Mouse (Mus musculus) limb, embryonic 11.5 days (tissue): ENCODE measurements at regions not wholly inside any gene's neighbourhood (a gene's known extent, or its start where the extent isn't known, plus 50 kb on each side); places are given as distances from the start of the nearest gene placed in this dataset.

ENCODE experiments used
- ATAC-seq: fragments of 200-750 bp; cut with Nextera tagmentation; 2 replicates; pipeline ENCODE4 v1.8.0; 2017; ENCODE audit warnings: low read depth; ENCODE audit not compliant: insufficient number of reproducible peaks, low FRiP score, low TSS enrichment
- DNase-seq: peaks from one replicate; pipeline ENCODE4 v3.0.0-alpha.2; 2015; ENCODE audit warnings: low spot score
- H3K27ac ChIP-seq: fragments of 300-500 bp; sonication (generic); replicated peaks from 2 replicates; pipeline ENCODE4 v1.5.1; 2014; ENCODE audit warnings: low read depth, mild to moderate bottlenecking, low read length
- H3K27me3 ChIP-seq: fragments of 300-500 bp; sonication (generic); 2 replicates; pipeline ENCODE4 v1.6.1; 2014; ENCODE audit warnings: mild to moderate bottlenecking, low read length, mixed read lengths; ENCODE audit not compliant: control insufficient read depth, insufficient read depth
- H3K36me3 ChIP-seq: fragments of 300-500 bp; sonication (generic); 2 replicates; pipeline ENCODE4 v1.6.1; 2014; ENCODE audit warnings: mild to moderate bottlenecking, low read length, moderate library complexity, mixed read lengths; ENCODE audit not compliant: control insufficient read depth, insufficient read depth
- H3K4me1 ChIP-seq: fragments of 300-500 bp; sonication (generic); 2 replicates; pipeline ENCODE4 v1.6.1; 2014; ENCODE audit warnings: low read length, mixed read lengths; ENCODE audit not compliant: control insufficient read depth, insufficient read depth
- H3K4me2 ChIP-seq: fragments of 300-500 bp; sonication (generic); 2 replicates; pipeline ENCODE4 v1.6.1; 2014; ENCODE audit warnings: low read depth, mild to moderate bottlenecking, moderate library complexity; ENCODE audit not compliant: severe bottlenecking
- H3K4me3 ChIP-seq: fragments of 300-500 bp; sonication (generic); 2 replicates; pipeline ENCODE4 v1.5.1; 2014; ENCODE audit warnings: low read depth, low read length
- H3K9ac ChIP-seq: fragments of 300-500 bp; sonication (generic); 2 replicates; pipeline ENCODE4 v1.6.1; 2014; ENCODE audit warnings: mild to moderate bottlenecking, low read length
- H3K9me3 ChIP-seq: fragments of 300-500 bp; sonication (generic); 2 replicates; pipeline ENCODE4 v1.6.1; 2016; ENCODE audit warnings: low read length; ENCODE audit not compliant: control insufficient read depth
- WGBS: fragments of 180-500 bp; shearing (Covaris S2); extraction: QIAGEN DNeasy Blood & Tissue Kit; methylation state at CpG from one replicate; pipeline ENCODE4 v1.1.7; 2014; 5-methylcytosine and 5-hydroxymethylcytosine counted together

GRCm38 (mm10) chr19:14742361-14742760 lies 144.5 kb upstream of the Tle4 start:
- Histone ChIP-seq H3K4me3 (no peak overlapping the region), H3K9me3 (no peaks in the 10 kb centered on the region), H3K4me2 (no peak overlapping the region), H3K9ac (no peak overlapping the region), H3K27ac (no peak overlapping the region), H3K36me3 (no peaks in the 10 kb centered on the region), H3K27me3 (no peaks in the 10 kb centered on the region), H3K4me1 (no peaks in the 10 kb centered on the region)
- no peak for DNase-seq
- WGBS, result 92% methylated on average over 3 of the region's 3 CpGs
- ATAC-seq, result no peak

GRCm38 (mm10) chr19:14740936-14741335 lies 143.1 kb upstream of the Tle4 start:
- 86% methylated on average over 1 of the region's 1 CpGs for WGBS
- DNase-seq, result no peak
- Histone ChIP-seq H3K9ac (no peak overlapping the region), H3K27me3 (no peaks in the 10 kb centered on the region), H3K27ac (no peak overlapping the region), H3K9me3 (no peaks in the 10 kb centered on the region), H3K4me3 (no peak overlapping the region), H3K4me1 (no peaks in the 10 kb centered on the region), H3K4me2 (no peak overlapping the region), H3K36me3 (no peaks in the 10 kb centered on the region)
- ATAC-seq, result no peak

GRCm38 (mm10) chr19:14740139-14740538 lies 142.3 kb upstream of the Tle4 start:
- Histone ChIP-seq H3K27ac (no peak overlapping the region), H3K4me3 (no peak overlapping the region), H3K36me3 (no peaks in the 10 kb centered on the region), H3K4me2 (no peak overlapping the region), H3K9me3 (no peaks in the 10 kb centered on the region), H3K9ac (no peak overlapping the region), H3K27me3 (no peaks in the 10 kb centered on the region), H3K4me1 (no peaks in the 10 kb centered on the region)
- 97% methylated on average over 1 of the region's 1 CpGs for WGBS
- no peak for ATAC-seq
- DNase-seq, result no peak

- Histone ChIP-seq H3K4me1 (no peaks in the 10 kb centered on the region), H3K4me3 (no peak overlapping the region), H3K9me3 (no peaks in the 10 kb centered on the region), H3K36me3 (no peaks in the 10 kb centered on the region), H3K27me3 (no peaks in the 10 kb centered on the region), H3K9ac (no peak overlapping the region), H3K4me2 (no peak overlapping the region), H3K27ac (no peak overlapping the region)
- ATAC-seq (no peak), DNase-seq (no peak)
- WGBS, result 78% methylated on average over 1 of the region's 1 CpGs
Measured at GRCm38 (mm10) chr19:14736514-14736913, 138.7 kb upstream of the Tle4 start.

- Histone ChIP-seq H3K4me3 (no peak overlapping the region), H3K27me3 (no peaks in the 10 kb centered on the region), H3K36me3 (no peaks in the 10 kb centered on the region), H3K4me1 (no peaks in the 10 kb centered on the region), H3K9me3 (no peaks in the 10 kb centered on the region), H3K4me2 (no peak overlapping the region), H3K27ac (no peak overlapping the region), H3K9ac (no peak overlapping the region)
- DNase-seq (no peak), ATAC-seq (no peak)
- WGBS, result 3% methylated on average over 3 of the region's 3 CpGs
Measured at GRCm38 (mm10) chr19:14725329-14725728, 127.5 kb upstream of the Tle4 start.

GRCm38 (mm10) chr19:14724637-14725036 lies 126.8 kb upstream of the Tle4 start:
- Histone ChIP-seq H3K9me3 (no peaks in the 10 kb centered on the region), H3K9ac (no peak overlapping the region), H3K27ac (no peak overlapping the region), H3K4me1 (no peaks in the 10 kb centered on the region), H3K4me2 (no peak overlapping the region), H3K4me3 (no peak overlapping the region), H3K27me3 (no peaks in the 10 kb centered on the region), H3K36me3 (no peaks in the 10 kb centered on the region)
- DNase-seq (peak; percentile 25), ATAC-seq (no peak)
- WGBS, result 28% methylated on average over 4 of the region's 4 CpGs

GRCm38 (mm10) chr19:14705791-14706190 lies 107.9 kb upstream of the Tle4 start:
- H3K36me3 ChIP-seq, result no peaks in the 10 kb centered on the region
- DNase-seq (no peak), ATAC-seq (no peak)
- H3K4me1 ChIP-seq, result no peaks in the 10 kb centered on the region
- H3K9me3 ChIP-seq, result no peaks in the 10 kb centered on the region
- 89% methylated on average over 2 of the region's 2 CpGs for WGBS
- H3K27ac ChIP-seq, result no peak overlapping the region
- no peak overlapping the region for H3K4me2 ChIP-seq
- no peak overlapping the region for H3K9ac ChIP-seq
- no peak overlapping the region for H3K4me3 ChIP-seq
- no peaks in the 10 kb centered on the region for H3K27me3 ChIP-seq

- Histone ChIP-seq H3K27me3 (no peaks in the 10 kb centered on the region), H3K36me3 (no peaks in the 10 kb centered on the region), H3K4me3 (no peak overlapping the region), H3K9ac (no peak overlapping the region), H3K4me2 (no peak overlapping the region), H3K27ac (no peak overlapping the region), H3K4me1 (no peaks in the 10 kb centered on the region), H3K9me3 (no peaks in the 10 kb centered on the region)
- 89% methylated on average over 4 of the region's 4 CpGs for WGBS
- no peak for ATAC-seq
- DNase-seq, result no peak
Measured at GRCm38 (mm10) chr19:14701116-14701515, 103.3 kb upstream of the Tle4 start.

- Histone ChIP-seq H3K9ac (no peak overlapping the region), H3K9me3 (no peaks in the 10 kb centered on the region), H3K27me3 (no peaks in the 10 kb centered on the region), H3K4me2 (no peak overlapping the region), H3K4me1 (no peaks in the 10 kb centered on the region), H3K36me3 (no peaks in the 10 kb centered on the region), H3K4me3 (no peak overlapping the region), H3K27ac (no peak overlapping the region)
- 92% methylated on average over 10 of the region's 10 CpGs for WGBS
- no peak for DNase-seq
- no peak for ATAC-seq
Measured at GRCm38 (mm10) chr19:14695369-14695768, 97.5 kb upstream of the Tle4 start.
